ENCODE assay signal across 9 mouse cellular contexts in the genomic region with DNA sequence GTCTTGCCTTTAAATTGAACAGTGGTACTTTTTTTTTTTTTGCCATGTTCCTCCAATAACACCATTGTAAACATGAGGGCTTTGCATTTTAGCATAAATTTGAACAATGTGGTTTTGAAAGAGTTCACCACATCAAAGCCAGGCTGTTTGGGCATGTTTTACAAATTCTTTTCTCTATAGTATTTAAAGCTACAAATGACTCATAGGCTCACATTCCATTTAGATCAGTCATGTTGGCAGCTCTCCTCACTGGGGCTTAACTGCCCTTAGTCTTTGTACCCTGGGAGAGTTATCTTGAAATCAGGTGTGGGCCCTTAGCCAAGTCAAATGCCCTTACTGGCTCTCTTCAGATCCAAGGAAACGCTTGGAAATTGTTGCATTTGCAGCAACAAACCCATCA.
DNase-seq lines count a peak whose midpoint lies in the region; ATAC-seq lines count a peak whose summit lies in the region.
"Had no signal": no experiment of that assay in that cellular context is flagged by ENCODE, and none has a peak within 500 bp of the region (broad histone marks: within the 10 kb centered on the region; RNA-seq: fewer than 3 reads in every experiment).

No protein-coding gene starts in this region.

- WGBS in limb, embryonic 13.5 days, result 23% methylated on average over 1 of the region's 1 CpGs
- 73% methylated on average over 1 of the region's 1 CpGs for WGBS in limb, embryonic 10.5 days
- WGBS in midbrain, embryonic 10.5 days, result 90% methylated on average over 1 of the region's 1 CpGs

- no peak overlapping the region for H3K4me2 ChIP-seq in limb, embryonic 13.5 days (replicated peaks)
- H3K4me2 ChIP-seq: neural tube, embryonic 13.5 days had no signal

- DNase-seq in limb, embryonic 10.5 days (ENCODE audit: low spot score), result no peak
- DNase-seq in kidney, adult 18-20 months, result peak; percentile 49
- peak; percentile 77 for DNase-seq in lung, postnatal 14 days
- no peak for DNase-seq in left cerebral cortex, postnatal 14 days (ENCODE audit: low spot score in 2 of 2)
- DNase-seq in cerebellum, postnatal 4 days (ENCODE audit: low spot score in 2 of 2), result no peak
- DNase-seq in midbrain, embryonic 10.5 days (ENCODE audit: low spot score), result no peak

- H3K4me1 ChIP-seq in limb, embryonic 13.5 days, result peaks cover 23% of the 10 kb centered on the region
- H3K4me1 ChIP-seq in limb, embryonic 10.5 days, result peaks cover 13% of the 10 kb centered on the region; the same call in 1 of the 2 replicates
- peaks cover 4% of the 10 kb centered on the region; the same call in 1 of the 2 replicates for H3K4me1 ChIP-seq in midbrain, embryonic 10.5 days

- no peaks in the 10 kb centered on the region for H3K27me3 ChIP-seq in limb, embryonic 13.5 days
- H3K27me3 ChIP-seq in limb, embryonic 10.5 days (ENCODE audit: low read depth, poor library complexity, severe bottlenecking), result no peaks in the 10 kb centered on the region
- no peaks in the 10 kb centered on the region for H3K27me3 ChIP-seq in midbrain, embryonic 10.5 days (ENCODE audit: low read depth, poor library complexity, severe bottlenecking)
- H3K27me3 ChIP-seq: neural tube, embryonic 13.5 days had no signal

- no peaks in the 10 kb centered on the region for H3K36me3 ChIP-seq in limb, embryonic 13.5 days
- H3K36me3 ChIP-seq in limb, embryonic 10.5 days, result no peaks in the 10 kb centered on the region
- H3K36me3 ChIP-seq in midbrain, embryonic 10.5 days, result no peaks in the 10 kb centered on the region
- H3K36me3 ChIP-seq: neural tube, embryonic 13.5 days had no signal

- peak overlapping the region; percentile 48; the same call in 1 of the 2 replicates for H3K27ac ChIP-seq in limb, embryonic 13.5 days
- no peak overlapping the region for H3K27ac ChIP-seq in limb, embryonic 10.5 days
- no peak overlapping the region for H3K27ac ChIP-seq in midbrain, embryonic 10.5 days (replicated peaks)
- H3K27ac ChIP-seq: neural tube, embryonic 13.5 days had no signal

- H3K9me3 ChIP-seq in limb, embryonic 13.5 days, result no peaks in the 10 kb centered on the region
- no peaks in the 10 kb centered on the region for H3K9me3 ChIP-seq in limb, embryonic 10.5 days (replicated peaks)
- no peaks in the 10 kb centered on the region for H3K9me3 ChIP-seq in midbrain, embryonic 10.5 days (replicated peaks)
- H3K9me3 ChIP-seq: neural tube, embryonic 13.5 days had no signal

- intact Hi-C loops in left cerebral cortex, postnatal 14 days (cut with DNase I), result no loop called here

- peak; percentile 57 for ATAC-seq in limb, embryonic 13.5 days (ENCODE audit: low FRiP score, low read depth)
- peak; percentile 49 for ATAC-seq in activated CD4-positive, CD25-positive, alpha-beta regulatory T cell, adult 4 months

- H3K9ac ChIP-seq in limb, embryonic 13.5 days, result no peak overlapping the region
- H3K9ac ChIP-seq: neural tube, embryonic 13.5 days had no signal

- no peak overlapping the region for H3K4me3 ChIP-seq in limb, embryonic 13.5 days
- no peak overlapping the region for H3K4me3 ChIP-seq in limb, embryonic 10.5 days
- H3K4me3 ChIP-seq in midbrain, embryonic 10.5 days, result no peak overlapping the region
- H3K4me3 ChIP-seq: neural tube, embryonic 13.5 days had no signal

Comparison
In these comparisons a context has a peak if more than half of its experiments do, and no peak if none do; other contexts are left out.
1. DNase-seq: peak in kidney, adult 18-20 months (single experiment) and lung, postnatal 14 days (single experiment); none in limb, embryonic 10.5 days (single experiment), left cerebral cortex, postnatal 14 days (0 of 2), cerebellum, postnatal 4 days (0 of 2) and midbrain, embryonic 10.5 days (single experiment).